Mouse (Mus musculus) lung, postnatal 0 days (tissue): ENCODE results near the gene Casp6. TPM values are rescaled to one million over a fixed set of nuclear protein-coding genes. Genes with fewer than 3 reads are reported as not detected.

Experiments used
- ATAC-seq: fragments of 200-750 bp; cut with Nextera tagmentation; 2 replicates; pipeline ENCODE4 v1.8.0; 2017; ENCODE audit warnings: moderate library complexity
- DNase-seq: peaks from one replicate; pipeline ENCODE4 v3.0.0-alpha.2; 2016; ENCODE audit warnings: low spot score
- H3K27ac ChIP-seq: fragments of 300-500 bp; sonication (generic); 2 replicates; pipeline ENCODE4 v1.5.1; 2014; ENCODE audit warnings: antibody characterized with exemption, mild to moderate bottlenecking, low read length, mixed read lengths
- H3K27me3 ChIP-seq: fragments of 300-500 bp; sonication (generic); replicated peaks from 2 replicates; pipeline ENCODE4 v1.6.1; 2014; ENCODE audit warnings: low read length, mixed read lengths; ENCODE audit not compliant: insufficient read depth
- H3K36me3 ChIP-seq: fragments of 300-500 bp; sonication (generic); 2 replicates; pipeline ENCODE4 v1.6.1; 2014; ENCODE audit warnings: low read length, mixed read lengths; ENCODE audit not compliant: insufficient read depth
- H3K4me1 ChIP-seq: fragments of 300-500 bp; sonication (generic); 2 replicates; pipeline ENCODE4 v1.6.1; 2014; ENCODE audit warnings: antibody characterized with exemption, low read depth, low read length, mixed read lengths; ENCODE audit not compliant: insufficient read depth
- H3K4me2 ChIP-seq: fragments of 300-500 bp; sonication (generic); replicated peaks from 2 replicates; pipeline ENCODE4 v1.6.1; 2014; ENCODE audit warnings: low read depth, mild to moderate bottlenecking, low read length, moderate library complexity, mixed read lengths
- H3K4me3 ChIP-seq: fragments of 300-500 bp; sonication (generic); 2 replicates; pipeline ENCODE4 v1.5.1; 2014; ENCODE audit warnings: low read depth, low read length
- H3K9ac ChIP-seq: fragments of 300-500 bp; sonication (generic); replicated peaks from 2 replicates; pipeline ENCODE4 v1.6.1; 2014; ENCODE audit warnings: low read depth, mild to moderate bottlenecking
- H3K9me3 ChIP-seq: fragments of 300-500 bp; sonication (generic); 2 replicates; pipeline ENCODE4 v1.6.1; 2016; ENCODE audit warnings: low read length, mixed read lengths
- CTCF ChIP-seq: IDR thresholded peaks from 2 replicates; pipeline ENCODE4 v1.5.1; 2016; ENCODE audit warnings: antibody characterized with exemption, mild to moderate bottlenecking
- EP300 ChIP-seq: IDR thresholded peaks from 2 replicates; pipeline ENCODE4 v1.6.1; 2016; ENCODE audit warnings: antibody characterized with exemption, mild to moderate bottlenecking, control low read depth
- WGBS: fragments of 180-500 bp; shearing (Covaris S2); extraction: QIAGEN DNeasy Blood & Tissue Kit; methylation state at CpG from one replicate; pipeline ENCODE4 v1.1.7; 2014; 5-methylcytosine and 5-hydroxymethylcytosine counted together
- polyA plus RNA-seq: library from polyadenylated mRNA; unstranded; fragments of >200 nt; fragmentation: Nextera tagmentation; extraction: Ambion mirVana; gene quantifications from 2 replicates; pipeline ENCODE4 v1.2.1, GENCODE M21; 2015

The Casp6 gene
- polyA plus RNA-seq, 1 experiment from 2014 or later, result 76.5 TPM

DNA sequence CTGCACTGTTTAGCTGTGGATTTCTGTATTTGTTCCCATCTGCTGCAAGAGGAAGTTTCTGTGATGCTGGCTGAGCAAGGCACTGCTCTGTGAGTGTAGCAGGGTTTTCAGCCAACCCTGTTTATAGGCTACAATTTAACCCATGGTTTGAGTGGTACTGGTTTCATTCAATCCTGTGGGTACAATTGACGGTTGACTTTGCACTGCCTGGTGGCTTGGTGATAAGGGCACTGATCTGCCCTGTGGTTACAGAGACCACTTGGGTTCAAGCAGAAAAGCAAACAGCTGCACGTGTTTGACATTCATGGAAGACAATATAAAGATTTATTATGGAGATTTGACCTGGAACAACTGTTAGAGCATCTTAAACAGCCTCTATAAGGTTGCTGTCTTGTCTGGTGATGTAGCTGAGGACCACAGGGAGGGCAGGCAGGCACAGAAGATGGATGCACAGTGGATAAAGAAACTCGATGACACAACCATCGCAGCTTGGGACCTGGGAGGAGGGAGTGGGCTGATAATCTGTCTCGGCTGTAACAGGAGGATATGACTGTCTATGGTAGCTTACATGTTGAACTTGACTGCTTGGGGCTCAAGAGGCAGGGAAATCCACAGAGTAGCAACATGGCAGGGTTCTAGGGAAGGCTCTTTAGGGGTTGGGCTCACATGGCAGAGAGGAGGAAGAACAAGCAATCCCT lies 45.1 kb downstream of the Casp6 start:
- TF ChIP-seq EP300 (no peak), CTCF (no peak)
- no peak overlapping the region for H3K27ac ChIP-seq
- H3K9ac ChIP-seq, result no peak overlapping the region
- DNase-seq, result no peak
- H3K27me3 ChIP-seq, result no peaks in the 10 kb centered on the region
- no peak overlapping the region for H3K4me3 ChIP-seq
- H3K9me3 ChIP-seq, result no peaks in the 10 kb centered on the region
- ATAC-seq, result no peak
- WGBS, result 47% methylated on average over 5 of the region's 5 CpGs
- H3K4me1 ChIP-seq, result no peaks in the 10 kb centered on the region
- no peak overlapping the region for H3K4me2 ChIP-seq
- H3K36me3 ChIP-seq, result no peaks in the 10 kb centered on the region

DNA sequence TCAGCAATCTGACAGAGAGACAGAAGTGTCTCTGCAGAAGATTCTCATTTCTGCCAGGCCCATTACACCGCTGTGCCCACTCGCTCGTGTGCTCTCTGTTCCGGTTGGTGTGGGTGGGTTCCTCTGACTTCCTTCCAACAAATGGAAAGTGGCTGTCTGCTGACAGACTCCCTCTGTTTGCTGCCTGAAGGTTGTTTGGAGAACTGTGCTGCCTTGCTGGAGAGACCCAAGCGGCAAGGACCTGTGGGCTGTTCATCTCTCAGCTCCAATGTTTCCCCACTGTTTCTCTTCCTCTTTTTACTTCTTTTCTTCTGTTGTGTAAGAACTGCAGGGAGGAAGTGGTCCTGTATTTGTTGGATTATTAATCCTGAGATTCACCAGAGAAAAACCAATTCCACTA lies 47.1 kb downstream of the Casp6 start:
- Histone ChIP-seq H3K27ac (no peak overlapping the region), H3K4me2 (no peak overlapping the region), H3K27me3 (no peaks in the 10 kb centered on the region), H3K9ac (no peak overlapping the region), H3K36me3 (no peaks in the 10 kb centered on the region), H3K4me1 (no peaks in the 10 kb centered on the region), H3K9me3 (no peaks in the 10 kb centered on the region), H3K4me3 (no peak overlapping the region)
- ATAC-seq (no peak), DNase-seq (peak; percentile 17)
- TF ChIP-seq CTCF, result no peak
- TF ChIP-seq EP300, result no peak
- WGBS, result 77% methylated on average over 5 of the region's 5 CpGs

DNA sequence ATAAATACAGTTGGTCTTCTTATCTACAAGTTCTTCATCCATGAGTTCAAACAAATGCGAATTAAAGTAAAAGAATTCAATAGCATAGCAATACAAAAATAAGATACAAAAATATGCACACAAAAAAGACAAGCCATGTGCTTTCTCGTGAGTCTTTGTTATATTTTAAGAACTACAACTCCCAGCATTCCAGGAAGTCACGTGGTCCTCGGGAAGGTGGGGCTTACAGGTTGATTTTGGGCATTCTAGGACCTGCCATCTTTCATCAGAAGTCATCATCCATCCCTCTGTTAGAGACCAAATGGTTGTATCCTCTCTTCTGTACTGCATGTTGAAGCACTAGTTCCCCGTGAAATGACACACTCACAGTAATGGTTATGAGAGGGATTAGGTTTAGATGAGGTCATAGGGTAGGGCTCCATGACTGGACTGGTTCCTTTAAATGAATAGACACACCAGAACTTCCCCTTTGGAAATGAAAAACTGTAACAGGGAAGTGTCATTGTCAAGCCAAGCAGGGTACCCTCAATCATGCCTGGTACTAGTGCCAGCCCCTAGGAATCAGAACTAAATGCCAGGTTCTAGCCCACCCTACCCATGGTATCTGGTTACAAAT lies 48.0 kb downstream of the Casp6 start:
- no peak for DNase-seq
- no peak overlapping the region for H3K4me2 ChIP-seq
- no peak overlapping the region for H3K27ac ChIP-seq
- 79% methylated on average over 5 of the region's 5 CpGs for WGBS
- TF ChIP-seq CTCF (no peak), EP300 (no peak)
- no peak for ATAC-seq
- H3K36me3 ChIP-seq, result no peaks in the 10 kb centered on the region
- H3K27me3 ChIP-seq, result no peaks in the 10 kb centered on the region
- H3K4me3 ChIP-seq, result no peak overlapping the region
- no peaks in the 10 kb centered on the region for H3K4me1 ChIP-seq
- H3K9me3 ChIP-seq, result no peaks in the 10 kb centered on the region
- H3K9ac ChIP-seq, result no peak overlapping the region

- no peaks in the 10 kb centered on the region for H3K4me1 ChIP-seq
- no peak for ATAC-seq
- H3K4me3 ChIP-seq, result no peak overlapping the region
- 86% methylated on average over 4 of the region's 4 CpGs for WGBS
- no peaks in the 10 kb centered on the region for H3K27me3 ChIP-seq
- no peak overlapping the region for H3K4me2 ChIP-seq
- no peaks in the 10 kb centered on the region for H3K9me3 ChIP-seq
- no peaks in the 10 kb centered on the region for H3K36me3 ChIP-seq
- TF ChIP-seq EP300 (no peak), CTCF (no peak)
- no peak overlapping the region for H3K27ac ChIP-seq
- H3K9ac ChIP-seq, result no peak overlapping the region
- no peak for DNase-seq
Observed at GRCm38 (mm10) chr3:129953296-129953695, 52.1 kb downstream of the Casp6 start.

DNA sequence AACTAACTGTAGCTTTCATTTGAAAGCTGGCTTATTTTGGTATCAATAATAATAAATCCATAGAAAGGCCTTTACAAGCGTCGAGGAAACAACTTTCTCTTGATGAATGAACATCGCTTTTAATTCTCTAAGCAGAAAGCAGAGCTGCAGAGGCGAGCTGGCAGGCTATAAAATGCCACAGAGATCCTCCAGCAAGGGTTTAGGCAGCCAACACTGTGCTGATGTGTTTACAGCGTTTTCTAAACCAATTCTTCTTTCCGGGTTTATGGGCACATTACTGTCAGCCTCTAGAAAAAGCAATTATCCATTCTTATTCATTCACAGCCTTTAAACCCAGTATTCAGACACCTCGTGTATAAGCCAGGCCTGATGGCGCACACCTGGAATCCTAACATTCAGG lies 61.3 kb downstream of the Casp6 start:
- Histone ChIP-seq H3K9ac (no peak overlapping the region), H3K36me3 (no peaks in the 10 kb centered on the region), H3K27me3 (no peaks in the 10 kb centered on the region), H3K9me3 (no peaks in the 10 kb centered on the region), H3K27ac (no peak overlapping the region), H3K4me2 (no peak overlapping the region), H3K4me1 (no peaks in the 10 kb centered on the region), H3K4me3 (no peak overlapping the region)
- no peak for ATAC-seq
- WGBS, result 73% methylated on average over 8 of the region's 8 CpGs
- DNase-seq, result no peak
- no peak for TF ChIP-seq CTCF
- no peak for TF ChIP-seq EP300

Other genes with a start within 250 kb of the Casp6 start
- 0.54 and 0.67 TPM in 2 replicates for gene Egf, start 146.1 kb upstream of the Casp6 start, polyA plus RNA-seq
- gene Lrit3, start 97.4 kb upstream of the Casp6 start, polyA plus RNA-seq, result not detected in 2 replicates
- gene Rrh, start 78.8 kb upstream of the Casp6 start, polyA plus RNA-seq, result not detected in 2 replicates
- 17.9 and 21.0 TPM in 2 replicates for gene Gar1, start 70.0 kb upstream of the Casp6 start, polyA plus RNA-seq
- gene Cfi, start 65.5 kb upstream of the Casp6 start, polyA plus RNA-seq, result 1.3 and 1.5 TPM in 2 replicates
- 34.0 and 43.7 TPM in 2 replicates for gene Pla2g12a, start 22.8 kb upstream of the Casp6 start, polyA plus RNA-seq
- 11.2 and 11.8 TPM in 2 replicates for gene Mcub, start 68.8 kb downstream of the Casp6 start, polyA plus RNA-seq
- 21.5 and 21.8 TPM in 2 replicates for gene Sec24b, start 160.1 kb downstream of the Casp6 start, polyA plus RNA-seq
- 7.0 and 7.7 TPM in 2 replicates for gene Col25a1, start 230.1 kb downstream of the Casp6 start, polyA plus RNA-seq